Mouse (Mus musculus): ENCODE measurements around the gene Nlrp4f. TPM values are rescaled to one million over a fixed set of nuclear protein-coding genes. Genes with fewer than 3 reads are reported as not detected.

Gene Nlrp4f
- 0.76 and 1.1 TPM in 2 replicates for polyA plus RNA-seq (2012; rRNA removed)

GRCm38 (mm10) chr13:65205877-65206276 is at the start of gene Nlrp4f:
TSS of gene Nlrp4f (minus strand) at chr13:65205977.

GRCm38 (mm10) chr13:65149940-65150339 is 55.8 kb downstream of the Nlrp4f start, which contains the start of gene Olfr466:
TSS of gene Olfr466 (plus strand) at chr13:65150240.

GRCm38 (mm10) chr13:65137789-65138188 is 68.0 kb downstream of the Nlrp4f start, which contains the start of gene Olfr465-ps1:
TSS of gene Olfr465-ps1 (plus strand) at chr13:65138089.

Other genes starting within 250 kb of the Nlrp4f start
- not detected in 2 replicates for gene Spata31d1c, start 172.9 kb downstream of the Nlrp4f start, polyA plus RNA-seq (2012; rRNA removed)
- not detected in 2 replicates for gene Prss47, start 153.2 kb downstream of the Nlrp4f start, polyA plus RNA-seq (2012; rRNA removed)
- gene Mfsd14b, start 93.0 kb downstream of the Nlrp4f start, polyA plus RNA-seq (2012; rRNA removed) = 15.1 and 19.7 TPM in 2 replicates
- not detected in 2 replicates for gene Olfr465-ps1, start 67.9 kb downstream of the Nlrp4f start, polyA plus RNA-seq (2012; rRNA removed)
- not detected in 2 replicates for gene Olfr466, start 55.7 kb downstream of the Nlrp4f start, polyA plus RNA-seq (2012; rRNA removed)
- gene Gm10775, start 53.6 kb upstream of the Nlrp4f start, polyA plus RNA-seq (2012; rRNA removed) = 0.12 and 0.21 TPM in 2 replicates
- gene Zfp369, start 72.8 kb upstream of the Nlrp4f start, polyA plus RNA-seq (2012; rRNA removed) = 18.1 and 19.2 TPM in 2 replicates